Mouse (Mus musculus) intestine, embryonic 15.5 days (tissue): ENCODE results near the gene Ccdc138. TPM values are rescaled to one million over a fixed set of nuclear protein-coding genes. Genes with fewer than 3 reads are reported as not detected.
A peak's percentile ranks its signal among the peaks of the same experiment; 100 is the strongest.
"Not testable (repeated sequence)": the region's sequence is repeated elsewhere in the genome, so short reads cannot be mapped to it uniquely, and the experiment has no call there.

ENCODE experiments used
- ATAC-seq: fragments of 200-750 bp; cut with Nextera tagmentation; 2 replicates; pipeline ENCODE4 v1.8.0; 2017; ENCODE audit warnings: moderate TSS enrichment, moderate library complexity
- H3K27ac ChIP-seq: fragments of 300-500 bp; sonication (generic); 2 replicates; pipeline ENCODE4 v1.5.1; 2015; ENCODE audit warnings: mild to moderate bottlenecking, inconsistent platforms
- H3K27me3 ChIP-seq: fragments of 300-500 bp; sonication (generic); replicated peaks from 2 replicates; pipeline ENCODE4 v1.6.1; 2015; ENCODE audit warnings: inconsistent platforms
- H3K36me3 ChIP-seq: fragments of 300-500 bp; sonication (generic); 2 replicates; pipeline ENCODE4 v1.6.1; 2015; ENCODE audit warnings: inconsistent platforms
- H3K4me1 ChIP-seq: fragments of 300-500 bp; sonication (generic); replicated peaks from 2 replicates; pipeline ENCODE4 v1.6.1; 2015; ENCODE audit warnings: inconsistent platforms
- H3K4me2 ChIP-seq: fragments of 300-500 bp; sonication (generic); replicated peaks from 2 replicates; pipeline ENCODE4 v1.6.1; 2015; ENCODE audit warnings: mild to moderate bottlenecking, inconsistent platforms
- H3K4me3 ChIP-seq: fragments of 300-500 bp; sonication (generic); replicated peaks from 2 replicates; pipeline ENCODE4 v1.5.1; 2015; ENCODE audit warnings: inconsistent platforms
- H3K9ac ChIP-seq: fragments of 300-500 bp; sonication (generic); 2 replicates; pipeline ENCODE4 v1.6.1; 2015; ENCODE audit warnings: inconsistent platforms
- H3K9me3 ChIP-seq: fragments of 300-500 bp; sonication (generic); 2 replicates; pipeline ENCODE4 v1.6.1; 2016; ENCODE audit warnings: inconsistent platforms
- WGBS: fragments of 180-500 bp; shearing (Covaris S2); methylation state at CpG from one replicate; pipeline ENCODE4 v1.1.7; 2015; 5-methylcytosine and 5-hydroxymethylcytosine counted together
- polyA plus RNA-seq: library from polyadenylated mRNA; unstranded; fragments of >200 nt; fragmentation: Nextera tagmentation; extraction: Ambion mirVana; gene quantifications from 2 replicates; pipeline ENCODE4 v1.2.1, GENCODE M21; 2015

Gene Ccdc138
- polyA plus RNA-seq, 1 experiment from 2014 or later, result 7.3 TPM

DNA sequence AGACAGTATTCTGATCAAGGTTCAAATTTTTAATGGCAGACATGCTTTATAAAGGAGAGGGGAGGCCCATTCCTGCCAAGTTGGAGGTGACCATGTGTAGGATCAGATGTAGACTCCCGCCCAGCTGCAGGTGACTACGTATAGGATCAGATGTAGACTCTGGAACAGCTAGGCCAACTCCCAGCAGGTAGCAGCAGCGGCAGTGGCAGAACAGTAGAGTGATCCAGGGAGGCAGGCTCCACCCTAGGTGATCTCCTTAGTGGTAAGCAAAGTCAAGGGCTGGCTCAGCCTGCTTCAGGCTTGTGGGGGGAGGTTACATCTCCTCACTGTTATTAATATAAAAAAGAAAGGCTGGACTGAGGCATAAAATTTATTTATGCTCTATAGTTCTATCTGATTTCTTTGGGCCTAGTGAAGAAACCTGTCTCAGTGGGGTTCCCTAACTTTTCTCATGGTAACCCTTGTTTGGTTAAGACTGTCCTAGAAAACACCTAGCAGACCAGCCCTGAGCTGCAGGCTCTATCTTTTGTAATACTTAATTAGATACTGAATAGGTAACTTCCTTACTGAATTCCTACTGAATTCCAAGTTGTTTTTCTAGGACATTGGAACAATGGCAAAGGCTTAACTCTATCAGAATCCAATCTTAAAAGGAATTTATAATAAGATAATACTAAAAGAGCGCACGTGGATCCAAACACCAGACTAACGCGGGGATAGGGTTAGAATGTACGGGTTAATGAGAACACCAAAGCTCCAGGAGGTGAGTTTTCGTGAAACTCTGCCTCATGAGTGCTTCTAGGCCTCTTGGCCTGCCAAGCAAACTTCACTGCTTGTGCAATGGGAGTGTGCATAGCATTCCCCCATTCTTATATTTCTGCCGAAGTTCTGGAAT is 33.4 kb downstream of the Ccdc138 start:
- H3K27me3 ChIP-seq, result no peaks in the 10 kb centered on the region
- no peaks in the 10 kb centered on the region for H3K4me1 ChIP-seq
- ATAC-seq, result no peak
- no peaks in the 10 kb centered on the region for H3K9me3 ChIP-seq
- no peak overlapping the region for H3K27ac ChIP-seq
- 89% methylated on average over 10 of the region's 10 CpGs for WGBS
- H3K4me2 ChIP-seq, result no peak overlapping the region
- no peaks in the 10 kb centered on the region for H3K36me3 ChIP-seq
- H3K9ac ChIP-seq, result no peak overlapping the region
- no peak overlapping the region for H3K4me3 ChIP-seq

DNA sequence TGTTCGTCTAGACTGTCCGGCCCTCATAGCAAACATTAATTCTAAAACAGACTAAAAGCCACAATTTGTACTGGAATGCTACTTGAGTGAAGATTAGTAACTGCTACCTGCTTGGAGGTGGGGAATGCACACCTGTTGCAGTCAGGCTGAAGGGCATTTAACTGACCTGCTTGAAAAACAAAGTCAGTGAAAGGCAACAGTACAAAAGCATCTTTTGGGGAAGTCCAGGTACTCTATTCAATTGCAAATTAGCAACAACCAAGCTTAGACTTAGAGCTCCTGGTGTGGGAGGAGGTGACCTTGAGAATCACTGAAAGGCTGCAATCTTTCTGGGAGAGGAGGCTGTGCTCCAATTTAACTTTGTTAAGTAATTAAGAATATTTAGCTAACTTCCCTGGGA is 34.4 kb downstream of the Ccdc138 start:
- no peaks in the 10 kb centered on the region for H3K36me3 ChIP-seq
- H3K27ac ChIP-seq, result no peak overlapping the region
- no peaks in the 10 kb centered on the region for H3K27me3 ChIP-seq
- no peaks in the 10 kb centered on the region for H3K4me1 ChIP-seq
- WGBS, result 88% methylated on average over 2 of the region's 2 CpGs
- no peak overlapping the region for H3K4me3 ChIP-seq
- H3K4me2 ChIP-seq, result no peak overlapping the region
- no peak for ATAC-seq
- H3K9me3 ChIP-seq, result no peaks in the 10 kb centered on the region
- H3K9ac ChIP-seq, result no peak overlapping the region

DNA sequence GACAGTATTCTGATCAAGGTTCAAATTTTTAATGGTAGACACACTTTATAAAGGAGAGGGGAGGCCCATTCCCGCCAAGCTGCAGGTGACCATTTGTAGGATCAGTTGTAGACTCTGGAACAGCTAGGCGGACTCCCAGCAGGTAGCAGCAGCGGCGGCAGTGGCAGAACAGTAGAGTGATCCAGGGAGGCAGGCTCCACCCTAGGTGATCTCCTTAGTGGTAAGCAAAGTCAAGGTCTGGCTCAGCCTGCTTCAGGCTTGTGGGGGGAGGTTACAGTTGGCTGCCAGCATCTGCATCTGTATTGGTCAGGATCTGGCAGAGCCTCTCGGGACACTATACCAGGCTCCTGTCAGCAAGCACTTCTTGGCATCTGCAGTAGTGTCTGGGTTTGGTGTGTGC is 38.5 kb downstream of the Ccdc138 start:
- ATAC-seq, H3K27me3 ChIP-seq, H3K36me3 ChIP-seq, H3K9me3 ChIP-seq, H3K9ac ChIP-seq, H3K4me1 ChIP-seq, H3K4me2 ChIP-seq, H3K4me3 ChIP-seq, H3K27ac ChIP-seq: not testable (repeated sequence)
- 90% methylated on average over 5 of the region's 5 CpGs for WGBS

DNA sequence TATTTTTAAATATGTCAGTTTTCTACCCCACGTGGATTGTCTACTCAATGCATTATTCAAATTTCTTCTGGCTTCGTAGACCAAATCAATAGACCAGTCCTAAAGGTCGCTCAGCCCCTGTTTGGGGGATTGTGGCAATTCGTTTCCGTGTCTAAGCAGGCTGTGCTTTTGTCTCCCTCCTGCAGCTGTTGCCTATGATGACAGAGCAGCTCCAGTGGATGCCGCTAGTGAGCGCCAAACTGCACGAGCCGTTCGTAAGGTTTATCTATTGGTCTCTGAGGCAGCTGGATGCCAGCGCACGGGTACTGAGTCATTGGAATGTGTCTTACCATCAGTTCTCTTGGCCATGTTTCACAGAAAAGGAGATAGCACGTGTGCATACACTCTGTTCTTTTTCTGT is 42.9 kb downstream of the Ccdc138 start:
- Histone ChIP-seq H3K36me3 (0 out of 2 replicates have a peak, but pooled peaks cover 3% of the 10 kb centered on the region), H3K27me3 (no peaks in the 10 kb centered on the region), H3K4me1 (no peaks in the 10 kb centered on the region), H3K9me3 (no peaks in the 10 kb centered on the region), H3K9ac (no peak overlapping the region), H3K4me2 (no peak overlapping the region), H3K4me3 (no peak overlapping the region), H3K27ac (no peak overlapping the region)
- 77% methylated on average over 13 of the region's 13 CpGs for WGBS
- ATAC-seq, result no peak

DNA sequence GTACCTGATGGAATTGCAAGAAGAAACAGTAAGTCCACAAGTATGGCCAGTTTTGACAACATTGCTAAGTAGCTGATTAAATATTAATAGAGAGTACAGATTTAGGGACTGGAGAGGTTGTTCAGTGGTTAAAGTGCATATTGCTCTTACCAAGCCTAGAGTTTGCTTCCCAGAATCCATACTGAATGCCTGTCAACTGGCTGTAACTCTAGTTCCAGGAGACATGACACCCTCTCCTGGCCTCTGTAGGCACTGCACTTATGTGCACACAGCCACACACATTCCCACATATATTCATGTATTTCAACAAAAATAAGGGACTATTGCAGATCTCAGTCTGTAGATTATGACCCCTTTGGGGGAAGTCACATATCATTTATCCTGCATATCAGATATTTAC is 51.0 kb downstream of the Ccdc138 start:
- Histone ChIP-seq H3K36me3 (no peaks in the 10 kb centered on the region), H3K4me3 (no peak overlapping the region), H3K9ac (no peak overlapping the region), H3K4me2 (no peak overlapping the region), H3K27ac (no peak overlapping the region), H3K27me3 (no peaks in the 10 kb centered on the region), H3K4me1 (no peaks in the 10 kb centered on the region), H3K9me3 (no peaks in the 10 kb centered on the region)
- ATAC-seq, result no peak

DNA sequence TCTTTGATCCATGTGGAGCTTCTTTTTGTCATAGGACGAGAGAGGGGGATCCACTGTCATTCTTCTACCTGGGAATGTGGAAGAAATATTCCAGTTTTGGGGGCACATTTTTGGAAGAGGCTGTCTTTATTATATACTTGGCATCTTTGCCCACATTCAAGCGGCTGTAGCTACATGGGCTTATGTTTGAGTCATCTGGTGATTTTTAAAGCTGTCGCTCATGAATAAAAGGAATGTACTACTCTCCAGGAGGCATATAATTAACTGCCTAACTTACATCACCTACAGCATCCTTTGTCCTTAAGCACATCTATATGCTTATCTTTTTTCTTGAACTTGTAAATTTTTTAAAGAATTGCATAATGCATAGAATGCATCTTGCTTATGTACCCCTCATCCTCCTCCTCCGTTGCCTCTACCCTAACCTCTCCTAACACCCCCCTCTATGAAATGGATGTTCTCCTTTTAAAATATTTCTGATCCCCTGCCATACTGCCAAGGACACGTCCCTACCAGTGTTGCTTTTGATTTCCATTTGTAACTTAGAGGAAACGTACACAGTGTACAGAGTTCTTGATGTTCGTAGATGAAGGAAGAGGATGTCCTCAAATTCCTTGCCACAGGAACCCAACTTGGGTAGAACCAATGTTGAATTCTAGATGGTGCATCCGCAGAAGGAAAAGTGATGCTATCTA is 57.1 kb downstream of the Ccdc138 start:
- Histone ChIP-seq H3K4me3 (no peak overlapping the region), H3K9ac (no peak overlapping the region), H3K27me3 (no peaks in the 10 kb centered on the region), H3K9me3 (no peaks in the 10 kb centered on the region), H3K27ac (no peak overlapping the region), H3K36me3 (no peaks in the 10 kb centered on the region), H3K4me1 (no peaks in the 10 kb centered on the region), H3K4me2 (no peak overlapping the region)
- ATAC-seq, result no peak
- WGBS, result 88% methylated on average over 8 of the region's 8 CpGs

DNA sequence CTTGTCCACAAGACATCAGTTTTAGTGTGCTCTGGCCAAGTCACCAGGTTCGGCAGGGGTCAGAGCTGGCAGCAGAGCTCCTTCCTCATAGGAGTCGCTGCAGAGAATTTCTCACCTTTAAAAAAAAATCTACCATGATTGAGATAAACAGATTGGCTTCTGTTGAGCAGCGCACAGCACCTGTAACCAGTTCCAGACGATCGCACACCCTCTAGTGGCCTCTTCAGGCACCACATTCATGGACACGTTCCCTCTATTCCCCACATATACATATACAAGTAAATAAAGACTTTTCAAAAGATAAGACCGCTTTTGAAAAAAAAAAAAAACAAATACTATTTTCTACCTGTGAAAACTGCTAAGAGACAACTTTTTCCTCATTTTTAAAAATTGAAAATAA is 61.4 kb downstream of the Ccdc138 start:
- H3K36me3 ChIP-seq, result no peaks in the 10 kb centered on the region
- no peaks in the 10 kb centered on the region for H3K4me1 ChIP-seq
- H3K27me3 ChIP-seq, result no peaks in the 10 kb centered on the region
- no peak overlapping the region for H3K27ac ChIP-seq
- no peak overlapping the region for H3K9ac ChIP-seq
- 33% methylated on average over 7 of the region's 7 CpGs for WGBS
- H3K4me3 ChIP-seq, result no peak overlapping the region
- ATAC-seq, result peak; percentile 49; the same call in 1 of the 2 replicates
- no peak overlapping the region for H3K4me2 ChIP-seq
- no peaks in the 10 kb centered on the region for H3K9me3 ChIP-seq

DNA sequence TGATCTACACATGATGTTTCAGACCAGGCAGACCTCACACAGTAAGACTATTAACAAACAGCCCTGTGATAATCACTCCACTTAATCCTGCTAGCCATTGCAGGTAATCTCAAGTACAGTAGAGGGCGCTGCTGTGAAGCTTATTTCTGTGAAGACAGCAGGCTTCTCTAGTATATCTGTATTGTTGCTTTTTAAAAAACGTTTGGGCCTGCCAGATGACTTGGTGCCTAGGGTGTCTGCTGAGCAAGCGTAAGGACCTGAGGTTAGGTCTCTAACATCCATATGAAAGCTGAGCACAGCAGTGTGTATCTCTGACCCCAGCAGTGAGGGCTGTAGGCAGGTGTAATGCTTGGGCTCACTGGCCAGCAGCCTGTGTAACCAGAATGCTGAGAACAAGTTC is 62.2 kb downstream of the Ccdc138 start:
- Histone ChIP-seq H3K27me3 (no peaks in the 10 kb centered on the region), H3K4me2 (no peak overlapping the region), H3K4me3 (no peak overlapping the region), H3K9ac (no peak overlapping the region), H3K4me1 (no peaks in the 10 kb centered on the region), H3K27ac (no peak overlapping the region), H3K9me3 (no peaks in the 10 kb centered on the region), H3K36me3 (no peaks in the 10 kb centered on the region)
- WGBS, result 25% methylated on average over 3 of the region's 3 CpGs
- ATAC-seq, result peak; percentile 49; the same call in 1 of the 2 replicates

DNA sequence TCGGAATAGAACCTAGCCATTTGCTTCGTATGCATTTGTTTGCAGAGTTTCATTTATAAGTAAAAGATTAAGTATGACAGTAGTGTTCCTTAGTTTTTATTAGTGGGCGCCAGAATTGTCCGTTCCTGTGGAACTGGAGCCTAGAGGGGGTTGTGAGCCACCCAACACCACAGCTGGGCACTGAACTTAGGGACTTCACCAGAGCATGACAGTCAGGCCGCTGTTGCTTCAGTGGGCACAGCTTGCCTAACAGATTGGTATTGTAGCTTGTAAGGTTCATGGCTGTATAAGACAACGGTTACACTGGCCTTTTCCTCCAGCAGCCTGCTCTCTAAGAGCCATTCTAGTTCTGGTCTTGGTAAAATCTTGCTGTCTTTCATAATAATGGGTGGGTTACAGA is 62.8 kb downstream of the Ccdc138 start:
- Histone ChIP-seq H3K36me3 (no peaks in the 10 kb centered on the region), H3K27ac (no peak overlapping the region), H3K4me1 (no peaks in the 10 kb centered on the region), H3K9ac (no peak overlapping the region), H3K4me2 (no peak overlapping the region), H3K9me3 (no peaks in the 10 kb centered on the region), H3K4me3 (no peak overlapping the region), H3K27me3 (no peaks in the 10 kb centered on the region)
- WGBS, result 69% methylated on average over 6 of the region's 6 CpGs
- no peak for ATAC-seq

DNA sequence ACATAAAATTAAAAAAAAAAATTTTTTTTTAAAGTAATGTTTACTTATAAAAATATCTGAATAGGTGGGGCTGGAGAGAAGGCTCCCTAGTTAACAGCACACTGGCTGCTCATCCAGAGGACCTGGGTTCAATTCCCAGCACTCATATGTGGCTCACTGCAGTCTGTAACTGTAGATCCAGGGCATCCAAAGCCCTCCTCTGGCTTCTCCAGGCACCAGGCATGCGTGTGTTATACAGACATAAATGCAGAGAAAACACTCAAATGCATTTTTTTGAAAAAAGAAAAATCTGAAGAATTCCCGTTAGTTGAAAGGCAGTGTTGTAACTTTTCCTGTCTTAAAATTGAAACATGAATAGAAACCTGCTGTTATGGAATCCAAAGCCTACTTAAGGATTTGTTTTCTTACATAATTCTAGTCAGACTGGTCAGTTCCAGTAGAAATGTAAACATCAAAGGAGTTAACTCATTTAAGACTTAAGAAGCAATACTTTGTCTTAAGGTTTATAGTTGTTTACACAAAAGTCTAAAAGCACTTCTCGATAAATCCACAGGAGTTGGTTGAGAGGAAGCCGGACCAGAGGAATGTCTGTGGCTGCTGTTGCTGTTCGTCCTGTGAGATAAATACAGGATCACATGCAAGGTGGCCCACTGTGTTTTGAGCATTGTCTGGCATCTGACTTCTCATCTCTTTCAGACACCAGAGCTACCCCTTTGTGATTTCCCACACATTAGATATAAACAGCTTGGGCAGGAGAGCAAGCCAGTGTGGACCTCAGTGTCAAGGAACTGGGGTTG is 87.9 kb downstream of the Ccdc138 start:
- Histone ChIP-seq H3K4me3 (no peak overlapping the region), H3K36me3 (no peaks in the 10 kb centered on the region), H3K9ac (no peak overlapping the region), H3K9me3 (no peaks in the 10 kb centered on the region), H3K4me1 (no peaks in the 10 kb centered on the region), H3K27ac (no peak overlapping the region), H3K27me3 (no peaks in the 10 kb centered on the region), H3K4me2 (no peak overlapping the region)
- no peak for ATAC-seq
- 30% methylated on average over 5 of the region's 5 CpGs for WGBS

DNA sequence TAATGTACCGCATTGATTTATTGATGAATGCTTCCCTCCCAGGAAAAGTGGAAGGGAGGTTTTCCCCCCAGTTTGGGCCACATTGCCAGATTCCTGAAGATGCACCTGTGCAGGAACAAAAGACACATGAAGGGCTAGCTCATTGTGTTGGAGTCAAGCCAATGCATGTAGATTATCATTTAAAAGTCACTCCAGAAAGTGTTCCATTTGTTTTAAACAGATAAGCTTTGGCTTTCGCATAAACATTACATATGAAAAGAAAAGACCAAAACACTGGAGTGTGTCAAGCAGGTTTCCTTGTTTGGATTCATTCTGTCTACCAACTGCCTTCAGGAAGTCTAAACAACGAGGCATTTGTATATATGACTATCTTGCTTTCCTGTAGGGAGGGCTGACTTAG is 96.7 kb downstream of the Ccdc138 start:
- WGBS, result 55% methylated on average over 3 of the region's 3 CpGs
- Histone ChIP-seq H3K4me1 (no peaks in the 10 kb centered on the region), H3K36me3 (no peaks in the 10 kb centered on the region), H3K9ac (no peak overlapping the region), H3K27me3 (no peaks in the 10 kb centered on the region), H3K27ac (no peak overlapping the region), H3K4me2 (no peak overlapping the region), H3K4me3 (no peak overlapping the region), H3K9me3 (no peaks in the 10 kb centered on the region)
- ATAC-seq, result no peak

DNA sequence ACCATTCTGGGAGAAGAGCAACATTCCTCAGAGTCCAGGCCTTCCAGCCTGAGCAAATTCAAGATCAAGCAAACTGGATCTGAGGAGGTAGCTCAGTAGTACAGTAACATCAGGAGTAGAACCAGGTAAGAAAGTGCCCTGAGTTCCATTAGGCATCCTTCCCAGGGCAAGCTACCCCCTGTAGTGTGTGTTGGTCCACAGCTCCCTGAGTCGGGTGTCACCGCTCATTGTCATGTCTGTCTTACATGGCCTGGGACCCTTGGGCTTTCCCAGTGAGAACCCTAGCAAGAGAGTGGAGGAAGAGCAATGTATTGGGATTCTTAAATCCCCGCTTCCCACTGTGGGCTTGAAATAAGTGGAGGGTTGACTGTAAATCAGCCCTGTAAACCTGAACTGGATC is 97.4 kb downstream of the Ccdc138 start:
- Histone ChIP-seq H3K36me3 (no peaks in the 10 kb centered on the region), H3K4me3 (no peak overlapping the region), H3K27me3 (no peaks in the 10 kb centered on the region), H3K27ac (no peak overlapping the region), H3K4me2 (no peak overlapping the region), H3K9ac (no peak overlapping the region), H3K9me3 (no peaks in the 10 kb centered on the region), H3K4me1 (no peaks in the 10 kb centered on the region)
- ATAC-seq, result no peak
- WGBS, result 86% methylated on average over 3 of the region's 3 CpGs
